Mouse (Mus musculus) inflammation-experienced regulatory T-cells, adult 6 months (primary cell): ENCODE data around the gene Hsd17b3. TPM values are rescaled to one million over a fixed set of nuclear protein-coding genes. Genes with fewer than 3 reads are reported as not detected.
"Not testable (repeated sequence)": the region's sequence is repeated elsewhere in the genome, so short reads cannot be mapped to it uniquely, and the experiment has no call there.

Experiments
- ATAC-seq: one replicate; pipeline ENCODE4 v1.8.0; 2017
- polyA plus RNA-seq, 3 experiments: library from polyadenylated mRNA; unstranded; fragments of 100-300 nt; shearing (Covaris generic); gene quantifications; one replicate each; pipeline ENCODE4 v1.2.1; 2017

The Hsd17b3 gene
- polyA plus RNA-seq, 3 experiments from 2014 or later, result not detected

DNA sequence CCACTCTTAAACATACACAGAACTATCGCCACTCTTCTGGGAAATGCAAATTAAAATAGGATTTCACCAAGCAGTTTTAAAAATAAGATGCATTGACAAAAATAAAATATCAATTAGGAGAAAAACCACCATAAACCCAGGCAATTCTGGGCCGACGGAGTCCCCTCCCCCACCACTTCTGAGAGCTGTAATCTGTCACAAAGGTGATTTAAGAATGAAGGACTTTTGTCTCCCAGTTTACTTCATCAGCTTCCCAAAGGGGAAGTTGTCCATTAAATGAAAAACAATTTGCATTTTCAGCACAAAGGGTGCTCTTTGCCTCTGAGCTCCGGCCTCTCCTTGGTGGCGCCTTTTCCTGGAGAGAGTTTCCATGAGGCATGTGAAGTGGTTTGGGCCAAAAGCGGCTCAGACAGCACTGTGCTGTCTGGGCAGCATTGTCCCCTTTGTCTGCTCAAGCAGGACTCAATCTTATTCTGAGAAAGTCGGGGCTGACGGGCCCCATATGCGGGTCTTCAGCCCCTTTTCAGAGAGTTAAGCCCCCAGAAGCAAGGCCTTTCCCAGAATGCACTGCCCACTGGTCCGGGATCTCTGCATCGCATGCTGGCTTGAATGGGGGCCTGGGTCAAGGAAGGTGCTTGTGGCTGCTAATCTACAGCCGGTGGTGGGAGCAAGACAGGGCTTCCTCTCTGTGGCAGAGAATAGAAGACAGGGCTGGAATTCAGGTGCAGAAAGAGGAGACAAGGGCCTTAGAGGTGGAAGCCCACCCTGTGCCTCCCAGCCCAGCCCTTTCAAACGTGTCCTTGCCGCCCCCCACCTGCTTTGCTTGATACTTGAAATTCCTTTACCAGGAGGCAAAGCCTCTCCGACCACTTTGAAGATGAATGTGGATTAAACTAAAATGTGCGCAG, 7.8 kb downstream of the Hsd17b3 start:
- no peak for ATAC-seq

DNA sequence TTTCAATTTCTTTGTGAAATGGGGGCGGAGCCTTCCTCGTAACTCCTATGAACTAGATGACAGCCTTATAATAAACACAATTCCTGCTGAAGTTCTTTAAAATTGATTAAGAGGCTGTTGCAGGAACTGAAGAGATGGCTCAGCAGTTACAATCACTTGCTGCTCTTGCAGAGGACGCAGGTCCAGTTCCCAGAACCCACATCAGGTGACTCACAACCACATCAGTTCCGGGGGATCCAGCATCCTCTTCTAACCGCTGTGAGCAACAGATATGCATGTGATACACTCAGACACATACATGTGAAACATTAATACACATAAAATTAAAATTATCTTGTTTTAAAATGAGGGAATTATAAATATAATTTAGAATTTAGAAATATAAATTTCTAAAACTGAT, 11.4 kb downstream of the Hsd17b3 start:
- no peak for ATAC-seq

DNA sequence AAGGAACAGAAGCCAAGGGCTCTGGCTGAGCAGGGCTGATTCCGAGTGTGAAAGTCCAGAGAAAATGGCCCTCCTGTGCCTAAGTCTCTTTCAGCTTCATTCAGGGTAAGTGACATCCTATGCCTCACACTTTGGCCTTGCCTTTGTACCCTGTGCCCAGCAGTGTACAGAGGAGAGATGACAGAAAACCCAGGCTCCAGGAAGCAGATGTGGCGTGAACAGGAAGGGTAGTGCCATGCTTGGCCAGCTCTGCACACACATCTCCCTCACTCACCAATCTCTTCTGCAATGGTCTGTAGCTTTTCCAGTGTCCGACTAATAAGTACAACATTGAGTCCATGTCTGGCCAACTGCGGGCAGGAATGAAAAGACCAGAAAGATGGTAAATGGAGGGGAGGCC, 13.0 kb downstream of the Hsd17b3 start:
- ATAC-seq, result no peak

DNA sequence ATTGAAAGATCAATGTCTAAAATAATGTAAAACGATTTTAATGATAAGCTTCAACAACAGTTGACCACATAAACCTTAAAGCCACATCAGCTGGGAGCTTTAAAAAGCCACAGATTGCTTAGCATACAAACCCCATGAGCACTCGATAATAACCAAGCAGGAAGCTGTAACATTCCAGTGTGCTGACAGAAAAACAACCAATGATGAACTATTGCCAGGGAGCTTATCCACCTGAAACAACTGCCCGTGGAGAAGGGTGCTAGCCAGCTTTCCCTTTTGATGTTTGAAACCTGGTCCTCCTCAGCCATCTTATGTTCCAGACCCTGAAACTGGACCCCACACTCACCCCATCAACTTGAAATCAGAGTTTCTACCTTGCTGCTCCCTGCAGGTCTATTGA, 22.4 kb downstream of the Hsd17b3 start:
- no peak for ATAC-seq

DNA sequence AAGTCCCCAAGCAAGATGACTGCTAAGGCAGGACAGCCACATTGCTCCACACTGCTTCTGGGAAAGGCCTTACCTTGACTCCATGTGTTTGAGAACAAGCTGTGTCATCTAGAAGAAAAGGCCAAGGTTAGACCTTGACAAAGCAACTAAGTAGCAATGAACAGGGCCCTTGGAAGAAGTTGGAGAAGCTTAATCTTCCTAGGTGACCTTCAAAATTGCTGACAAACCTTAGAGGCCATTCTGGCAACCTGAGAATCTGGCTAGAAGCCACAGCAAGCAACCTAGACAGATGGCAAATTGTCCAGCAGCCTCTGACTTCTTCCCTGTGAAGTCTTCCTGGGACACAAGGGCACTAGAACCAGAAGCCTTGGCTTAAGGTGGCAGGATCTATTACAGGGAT, 24.8 kb downstream of the Hsd17b3 start:
- no peak for ATAC-seq

DNA sequence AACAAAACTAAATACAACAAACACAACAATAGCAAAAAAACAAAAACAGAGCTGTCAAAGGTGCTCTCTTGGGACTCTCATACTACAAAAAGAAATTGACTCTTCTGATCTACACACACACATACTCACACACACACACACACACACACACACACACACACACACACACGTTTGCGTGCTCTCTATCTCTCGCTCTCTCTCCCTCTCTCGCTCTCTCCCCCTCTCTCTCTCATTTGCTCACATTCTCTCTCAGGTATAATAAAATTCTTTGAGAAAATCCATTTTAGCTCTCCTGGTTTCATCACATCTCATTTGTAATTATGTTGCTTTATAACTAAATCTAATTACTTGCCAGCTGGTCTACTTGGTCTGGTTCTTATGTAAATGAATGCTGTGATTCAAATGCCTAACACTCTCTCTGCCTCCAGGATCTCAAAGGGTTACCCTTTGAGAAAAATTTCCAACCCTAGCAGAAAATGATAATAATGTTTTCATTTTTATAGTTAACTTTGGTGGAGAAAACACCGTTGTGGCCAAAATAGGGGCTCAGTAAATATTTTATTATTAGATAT, 28.0 kb downstream of the Hsd17b3 start:
- ATAC-seq, result no peak

DNA sequence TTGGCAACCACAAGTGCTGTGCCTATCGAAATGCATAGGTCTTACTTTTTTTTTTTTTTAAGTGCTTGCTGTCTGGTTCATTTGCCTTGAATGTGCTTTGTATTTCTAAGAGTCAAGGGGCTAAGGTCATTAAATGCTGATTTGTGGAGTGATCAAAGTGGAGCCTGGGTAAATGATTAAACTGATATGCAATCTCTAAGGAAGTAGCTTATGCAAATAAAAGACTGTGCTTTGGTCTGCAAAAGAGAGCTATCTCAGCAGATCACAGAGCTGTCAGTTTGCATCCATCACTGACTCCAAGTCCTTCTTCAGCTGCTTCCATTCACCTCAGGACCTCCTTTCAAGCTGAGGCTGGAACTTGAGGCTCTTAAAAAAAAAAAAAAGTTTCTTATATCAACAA, 35.1 kb downstream of the Hsd17b3 start:
- ATAC-seq, result no peak

DNA sequence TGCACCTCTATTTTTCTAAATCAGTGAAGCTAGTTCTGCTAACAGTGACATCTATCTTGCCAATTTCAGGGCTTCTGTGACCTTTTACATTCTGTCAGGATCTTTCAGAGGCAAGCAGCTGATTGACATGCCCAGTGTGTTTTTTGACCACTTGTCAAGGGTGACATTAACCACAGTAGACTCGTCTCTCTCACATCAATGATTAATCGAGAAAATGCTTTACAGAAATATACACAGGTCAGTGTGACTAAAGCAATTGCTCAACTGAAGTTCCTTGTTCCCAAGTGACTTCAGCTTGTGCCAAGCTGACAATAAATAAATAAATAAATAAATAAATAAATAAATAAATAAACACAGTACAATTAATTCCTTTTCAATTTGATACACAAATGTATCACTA, 36.7 kb downstream of the Hsd17b3 start:
- not testable (repeated sequence) for ATAC-seq

DNA sequence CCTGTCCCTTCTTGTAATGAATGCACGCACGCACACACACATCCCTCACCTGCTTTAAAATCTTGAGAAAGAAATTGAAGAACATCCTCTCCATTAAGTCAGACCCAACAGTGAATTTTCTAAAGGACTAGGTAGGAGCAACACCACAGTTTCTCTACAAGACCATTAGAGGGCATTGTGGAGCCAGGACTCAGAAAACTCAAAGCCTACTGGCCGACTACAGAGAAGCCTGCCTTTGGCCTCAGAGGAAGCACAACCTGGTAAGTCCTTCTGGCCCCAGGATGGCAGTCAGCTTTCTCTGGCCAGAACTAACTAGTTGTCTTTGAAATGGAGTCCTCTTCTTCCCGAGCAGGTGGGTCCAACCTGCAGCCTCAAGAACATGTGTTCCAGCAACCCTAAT, 38.1 kb downstream of the Hsd17b3 start:
- no peak for ATAC-seq

DNA sequence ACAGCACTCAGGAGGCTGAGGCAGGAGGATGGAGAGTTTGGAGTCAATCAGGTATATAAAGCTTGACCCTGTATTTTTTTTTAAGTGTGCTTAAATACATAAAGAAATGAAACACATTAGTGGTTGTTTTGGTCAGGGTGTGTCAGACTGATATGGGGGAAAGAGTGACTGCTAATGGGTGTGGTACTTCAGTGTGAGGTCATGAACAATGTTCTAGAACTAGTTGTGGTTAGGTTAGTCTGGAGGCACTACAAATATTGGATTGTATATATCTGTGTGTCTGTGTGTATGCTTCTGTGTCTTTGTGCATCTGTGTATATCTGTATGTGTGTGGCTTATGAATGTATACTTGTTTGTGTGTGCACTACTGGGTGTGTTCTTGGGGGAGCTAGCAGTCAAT, 39.5 kb downstream of the Hsd17b3 start:
- ATAC-seq, result no peak

DNA sequence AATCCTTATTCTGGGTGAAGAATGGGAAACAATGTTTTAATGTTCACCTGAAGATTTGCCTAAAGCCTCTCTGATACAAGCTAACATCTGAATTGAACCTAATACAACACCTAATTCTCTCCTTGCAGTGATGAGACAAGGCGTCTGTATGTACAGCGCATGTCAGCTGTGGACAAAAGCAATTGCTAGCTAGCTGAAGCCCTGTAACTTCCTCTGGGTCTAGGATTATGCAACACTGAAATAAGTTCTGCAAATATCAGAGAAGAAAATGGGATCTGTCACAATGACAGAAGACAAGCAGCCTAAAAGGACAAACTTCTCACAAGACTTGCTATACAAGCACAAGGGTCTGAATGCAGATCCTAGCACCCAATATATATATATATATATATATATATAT, 40.6 kb downstream of the Hsd17b3 start:
- no peak for ATAC-seq

DNA sequence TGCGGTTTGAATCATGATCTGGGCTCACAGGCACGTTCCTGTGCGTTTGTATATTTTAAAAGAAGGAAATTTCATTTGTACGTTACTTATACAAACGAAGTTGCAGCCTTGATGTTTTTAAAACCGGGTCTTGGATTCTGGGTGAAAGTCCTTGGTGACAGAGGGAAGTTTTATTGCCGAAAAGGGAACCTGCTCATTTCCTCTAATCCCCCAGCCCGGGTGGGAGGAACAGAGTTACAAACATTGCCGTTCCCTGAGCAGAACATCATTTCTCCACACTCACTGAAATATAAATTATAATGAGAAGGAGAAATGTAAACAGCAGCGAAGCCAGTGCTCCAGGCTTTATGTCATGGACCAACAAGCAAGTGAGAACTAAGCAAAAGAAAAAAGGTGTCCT, 49.1 kb downstream of the Hsd17b3 start:
- no peak for ATAC-seq

DNA sequence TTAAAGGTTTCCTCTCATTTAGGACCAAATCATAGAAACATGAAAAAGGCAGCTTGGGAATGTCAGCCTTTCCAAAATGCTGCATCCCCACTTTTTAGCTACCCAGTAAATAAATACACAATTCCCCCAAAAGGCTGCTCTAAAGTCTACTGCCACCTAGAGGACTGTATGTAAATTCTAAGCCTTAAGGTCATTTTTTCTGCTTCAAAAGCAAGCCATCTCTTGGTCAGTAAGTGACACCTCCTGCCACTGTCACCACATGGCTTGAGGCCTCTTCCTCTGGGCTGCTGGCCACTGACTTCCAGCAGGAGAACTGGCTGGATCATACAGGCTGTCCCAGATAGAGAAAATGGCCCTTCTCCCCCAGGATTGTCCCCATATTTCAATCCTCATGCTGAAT, 50.9 kb downstream of the Hsd17b3 start:
- ATAC-seq, result no peak

DNA sequence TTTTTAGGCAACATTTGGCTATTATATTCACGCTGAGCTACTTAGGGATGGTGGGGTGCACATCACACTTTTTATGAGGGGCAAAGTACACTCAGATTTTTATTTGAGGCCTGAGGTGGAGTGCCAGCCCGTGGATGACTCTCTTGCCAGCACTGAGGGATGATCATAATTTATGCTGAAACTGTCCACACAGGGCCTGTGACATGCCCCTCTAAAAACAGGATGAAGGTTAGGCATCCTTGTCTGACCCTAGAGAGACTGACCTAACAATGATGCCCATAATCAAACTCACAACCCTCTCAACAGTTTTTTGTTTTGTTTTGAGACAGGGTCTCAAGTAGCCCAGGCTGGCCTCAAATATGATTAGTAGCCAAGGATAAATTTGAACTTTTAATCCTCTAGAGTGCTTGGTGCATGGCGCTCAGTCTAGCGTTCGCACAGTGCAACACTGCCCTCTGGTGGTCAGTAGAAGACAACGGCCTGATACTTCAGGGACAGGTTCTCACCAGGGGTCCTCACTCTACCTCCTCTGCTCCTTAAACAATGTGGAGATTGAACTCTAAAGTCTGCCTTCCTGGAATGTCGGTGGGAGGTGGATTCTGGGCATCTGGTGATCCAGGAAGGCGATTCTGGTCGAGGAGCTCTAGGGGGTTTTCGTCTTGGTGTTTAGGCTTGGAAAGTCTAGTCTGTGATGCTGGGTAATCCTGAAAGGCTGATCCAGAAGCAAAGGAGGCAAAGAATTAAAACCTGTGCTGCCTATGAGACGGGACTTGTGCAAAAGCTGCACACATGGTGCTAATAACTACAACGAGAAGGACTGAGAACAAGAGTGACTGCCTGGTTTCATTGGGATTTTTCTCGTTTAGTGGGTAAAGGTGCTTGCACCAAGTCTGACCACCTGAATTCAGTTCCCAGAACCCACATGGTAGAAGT, 52.7 kb downstream of the Hsd17b3 start:
- ATAC-seq, result peak; percentile 70

DNA sequence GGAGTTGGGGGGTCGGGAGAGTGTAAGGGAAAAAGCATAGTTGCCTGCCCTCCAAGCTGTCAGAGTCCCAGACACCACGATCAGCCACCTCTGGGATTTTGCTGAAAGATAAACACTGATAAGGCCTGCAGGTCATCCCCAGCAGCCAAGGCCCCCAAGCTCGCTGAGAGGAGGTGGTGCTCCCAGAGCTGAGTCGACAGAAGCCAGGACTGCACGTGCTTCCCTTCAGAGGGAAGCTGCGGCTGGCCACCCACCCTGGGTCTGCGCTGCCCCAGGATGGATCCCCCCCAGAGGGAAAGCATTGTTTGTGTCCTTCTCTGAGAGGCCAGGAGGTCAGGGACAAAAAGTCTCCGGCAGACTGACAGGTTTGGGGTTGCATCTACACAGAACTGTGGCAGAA, 54.0 kb downstream of the Hsd17b3 start:
- ATAC-seq, result no peak

DNA sequence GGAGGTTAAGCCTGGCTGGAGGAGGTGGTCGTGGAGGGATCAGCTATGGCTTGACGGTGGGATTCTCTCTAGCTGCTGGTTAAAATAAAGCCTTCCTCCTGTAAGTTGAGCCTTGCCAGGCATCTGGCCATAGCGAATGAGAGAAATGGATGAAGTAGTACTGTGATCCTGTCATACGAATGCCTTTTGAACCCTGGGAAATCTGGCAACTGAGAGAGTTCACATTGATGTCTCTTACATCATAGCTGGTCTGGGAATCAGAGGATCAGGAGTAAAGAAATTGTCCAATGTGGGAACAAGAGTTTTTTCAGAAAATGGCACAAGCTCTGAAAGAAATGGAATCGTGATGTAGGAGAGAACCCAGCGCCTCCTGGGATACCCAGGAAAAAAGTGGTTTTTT, 55.1 kb downstream of the Hsd17b3 start:
- no peak for ATAC-seq

DNA sequence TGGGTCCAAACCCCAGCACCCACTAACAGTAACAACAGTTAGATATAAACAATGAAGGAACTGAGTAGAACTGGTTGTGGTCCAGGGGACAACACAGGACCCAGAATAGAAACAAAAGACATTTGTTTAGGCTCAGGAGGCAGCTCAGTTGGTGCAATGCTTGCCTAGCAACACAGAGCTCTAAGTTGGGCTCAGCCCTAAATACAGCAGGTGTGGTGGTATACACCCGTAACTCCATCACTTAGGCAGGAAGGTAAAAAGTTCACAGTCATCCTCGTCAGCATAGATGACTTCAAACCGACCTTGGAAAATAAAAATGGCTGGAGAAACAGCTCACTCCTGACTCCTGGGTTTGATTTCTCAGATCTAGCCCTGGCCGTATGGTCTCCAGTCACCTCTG, 55.8 kb downstream of the Hsd17b3 start:
- no peak for ATAC-seq

DNA sequence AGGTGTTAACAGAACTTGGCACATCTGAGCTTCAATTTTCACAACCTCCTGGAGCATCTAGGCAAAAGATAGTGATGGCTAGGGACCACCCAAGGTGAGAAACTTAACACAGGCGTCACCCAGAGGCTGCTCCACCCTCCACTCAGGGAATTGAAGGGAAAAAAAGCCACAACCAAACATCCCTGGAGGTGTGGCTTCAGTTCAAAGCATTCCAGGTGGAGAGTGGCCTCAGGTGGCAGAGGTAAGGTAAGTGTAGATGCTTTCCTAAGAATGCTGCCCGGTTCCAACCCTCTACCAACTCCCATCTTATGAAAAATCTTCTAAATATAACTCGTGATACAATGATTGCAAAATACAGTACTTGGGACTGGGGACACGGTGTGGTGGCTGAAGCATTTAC, 57.8 kb downstream of the Hsd17b3 start:
- ATAC-seq, result no peak

DNA sequence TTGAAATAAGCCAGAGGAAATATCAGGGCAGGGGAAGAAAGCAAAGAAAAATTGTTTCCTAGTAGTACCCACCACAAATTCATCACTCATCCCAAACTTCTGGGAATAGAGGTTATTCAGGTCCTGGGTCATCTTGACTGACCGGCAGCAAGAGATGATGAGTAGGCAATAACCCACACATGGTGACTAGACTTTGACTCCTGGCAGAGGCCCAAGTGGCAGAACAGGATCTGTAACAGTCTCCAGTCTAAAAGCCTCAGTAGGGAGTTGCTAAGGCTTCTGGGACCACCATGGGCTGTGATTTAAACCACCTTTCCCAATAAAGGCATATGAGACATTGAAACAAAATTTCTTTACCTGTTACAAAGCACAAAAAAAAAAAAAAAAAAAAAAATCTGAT, 58.2 kb downstream of the Hsd17b3 start:
- ATAC-seq, result no peak

DNA sequence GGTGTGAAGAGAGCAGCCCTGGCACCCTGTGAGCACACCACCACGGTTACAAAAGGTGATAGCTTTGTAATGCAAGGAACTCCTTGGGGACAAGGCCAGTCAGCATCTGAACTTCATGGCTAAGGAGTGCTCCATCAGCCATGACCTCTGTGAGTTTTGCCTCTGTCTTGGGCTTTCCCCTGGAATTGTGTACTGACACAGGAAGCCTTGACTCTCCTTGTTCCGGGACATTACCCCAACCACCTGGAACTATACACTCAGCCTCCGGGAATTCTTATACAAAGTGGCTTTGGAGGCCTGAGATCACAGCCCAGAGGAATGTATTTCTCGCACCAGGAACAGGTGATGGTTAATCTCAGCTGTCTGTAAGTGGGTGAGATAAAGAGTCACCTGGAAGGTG, 64.2 kb downstream of the Hsd17b3 start:
- ATAC-seq, result no peak

DNA sequence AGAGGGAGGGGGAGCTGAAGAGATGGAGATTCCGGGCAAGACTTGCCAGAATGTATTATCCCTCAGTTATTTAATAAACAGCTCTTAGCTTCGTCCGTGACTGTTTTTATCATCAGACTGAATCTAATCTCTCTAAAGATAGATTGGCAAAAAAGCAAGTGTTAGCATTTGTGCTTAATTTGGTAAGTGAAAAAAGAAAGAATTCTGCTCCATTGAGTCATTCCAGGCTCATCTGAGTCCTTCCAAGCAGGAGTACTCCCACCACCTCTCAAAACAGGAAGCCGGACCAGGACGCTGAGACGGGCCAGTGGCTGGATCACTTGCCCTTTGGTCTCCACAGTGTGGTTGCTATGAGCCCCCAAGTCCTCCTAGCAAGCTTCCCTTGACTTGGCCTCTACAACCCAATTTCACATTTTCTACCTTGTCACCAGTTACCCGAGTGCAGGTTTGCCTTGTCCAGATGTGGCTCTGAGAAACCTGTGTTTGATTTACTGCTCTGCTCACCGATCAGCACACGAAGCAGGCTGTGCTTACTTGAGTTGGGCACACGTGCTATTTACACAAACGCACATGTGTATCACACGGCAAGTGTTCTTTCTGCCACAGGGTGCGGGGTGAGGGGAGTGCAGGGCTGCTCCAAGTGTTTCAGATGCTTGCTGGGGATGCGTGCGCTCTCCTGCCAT, 66.1 kb downstream of the Hsd17b3 start:
- no peak for ATAC-seq

DNA sequence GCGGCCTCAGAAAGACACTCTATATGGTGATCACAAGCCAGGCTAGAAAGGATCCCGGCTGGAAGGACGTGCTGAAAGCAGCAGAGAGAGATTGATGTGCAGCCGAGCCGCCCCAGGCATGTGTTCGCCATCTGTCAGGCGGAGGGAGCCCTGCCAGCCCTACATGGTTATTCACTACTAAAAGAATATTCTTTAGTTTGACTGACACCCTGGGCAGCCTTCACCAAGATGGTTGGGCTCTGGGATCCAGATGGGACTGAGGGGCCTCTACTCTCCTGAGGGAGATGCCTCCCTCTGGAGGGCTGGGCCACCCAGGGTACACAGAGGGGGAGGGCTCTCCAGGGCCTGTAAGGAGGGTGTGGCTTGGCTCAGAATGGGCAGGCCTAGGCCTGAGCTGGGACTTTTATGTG, 68.1 kb downstream of the Hsd17b3 start:
- ATAC-seq, result no peak
